Mouse (Mus musculus): Measurements from ENCODE around the gene Slit1. TPM values are rescaled to one million over a fixed set of nuclear protein-coding genes. Genes with fewer than 3 reads are reported as not detected.

Gene Slit1
- polyA plus RNA-seq, 1 experiment from 2014 or later = 0.14 TPM

DNA sequence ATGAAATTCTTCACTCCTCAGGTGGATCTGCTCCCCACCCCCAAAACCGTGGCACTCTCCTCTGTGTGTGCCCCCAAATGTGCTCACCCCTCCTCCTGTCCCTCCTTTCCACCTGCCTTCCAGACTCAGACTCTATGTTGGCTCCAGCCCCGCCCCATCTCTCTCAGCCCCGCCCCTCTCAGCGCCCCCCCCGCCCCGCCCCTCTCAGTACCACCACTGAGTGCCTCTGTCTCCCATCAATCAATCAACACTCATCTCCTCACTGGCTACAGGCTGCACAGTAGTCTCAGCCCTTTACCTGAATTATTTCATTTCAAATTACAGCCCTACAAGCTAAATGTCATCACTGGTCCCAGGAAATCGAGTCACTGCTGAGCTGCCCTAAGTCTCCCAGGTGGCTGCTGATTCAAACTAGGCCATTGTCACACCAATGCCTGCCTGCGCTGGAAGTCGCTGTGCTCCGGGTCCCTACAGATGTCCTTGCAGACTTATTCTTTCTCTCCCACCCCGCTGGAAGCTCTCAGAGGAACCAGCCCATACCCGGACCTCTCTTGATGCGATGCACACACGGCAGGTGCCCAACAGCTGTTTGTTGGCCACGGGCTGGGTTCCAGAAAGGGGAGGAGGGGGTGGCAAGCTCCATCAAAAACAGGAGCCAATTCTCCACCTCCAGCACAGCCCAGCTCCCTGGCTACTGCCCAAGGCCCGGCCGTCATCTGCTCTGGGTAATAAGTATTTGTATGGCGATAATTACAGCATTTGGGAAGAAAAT, 5.6 kb downstream of the Slit1 start:
- peak overlapping the region; percentile 11; the same call in 1 of the 2 replicates for H3K4me2 ChIP-seq (ENCODE audit: low read depth, low read length)
- no peak overlapping the region for H3K9ac ChIP-seq (ENCODE audit: low read length)
- no peak for ATAC-seq (ENCODE audit: low read depth)
- WGBS = 3% methylated on average over 18 of the region's 18 CpGs
- H3K4me3 ChIP-seq (ENCODE audit: low read length) = no peak overlapping the region
- H3K27ac ChIP-seq (ENCODE audit: low read length) = no peak overlapping the region
- peaks cover 48% of the 10 kb centered on the region for H3K27me3 ChIP-seq (ENCODE audit: control insufficient read depth, insufficient read depth, low read depth, low read length)
- H3K4me1 ChIP-seq (replicated peaks; ENCODE audit: control insufficient read depth, insufficient read depth, low read length) = peaks cover 3% of the 10 kb centered on the region; the same call in 1 of the 2 replicates
- no peaks in the 10 kb centered on the region for H3K36me3 ChIP-seq (ENCODE audit: control insufficient read depth, insufficient read depth, low read length)
- no peaks in the 10 kb centered on the region for H3K9me3 ChIP-seq (ENCODE audit: control insufficient read depth, low read length)

DNA sequence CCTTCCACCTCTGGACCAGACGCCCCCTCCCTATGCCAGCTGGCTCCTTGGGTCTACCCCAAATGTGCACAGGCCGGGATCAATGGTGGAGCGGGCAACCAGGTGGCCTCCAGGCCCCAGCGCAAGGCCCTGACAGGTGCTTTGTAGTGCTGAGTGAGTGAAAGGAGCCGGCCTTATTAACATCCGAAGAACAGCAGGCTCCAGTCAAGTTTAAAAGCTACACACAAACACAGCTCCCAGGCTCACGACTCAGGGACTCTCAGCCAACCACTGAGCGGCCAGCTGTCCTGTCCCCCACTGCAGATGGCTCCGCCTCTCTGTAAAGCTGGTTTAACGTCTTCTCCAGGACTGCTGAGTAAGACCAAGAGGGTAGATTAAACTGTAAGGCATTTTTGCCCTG, 8.8 kb downstream of the Slit1 start:
- WGBS = 11% methylated on average over 10 of the region's 10 CpGs
- Histone ChIP-seq H3K9ac (ENCODE audit: low read length) (no peak overlapping the region), H3K4me2 (ENCODE audit: low read depth, low read length) (no peak overlapping the region), H3K4me1 (replicated peaks; ENCODE audit: control insufficient read depth, insufficient read depth, low read length) (peaks cover 3% of the 10 kb centered on the region; the same call in 1 of the 2 replicates), H3K9me3 (ENCODE audit: control insufficient read depth, low read length) (no peaks in the 10 kb centered on the region; the same call in 1 of the 2 replicates), H3K27me3 (ENCODE audit: control insufficient read depth, insufficient read depth, low read depth, low read length) (peaks cover 30% of the 10 kb centered on the region), H3K4me3 (ENCODE audit: low read length) (no peak overlapping the region), H3K27ac (ENCODE audit: low read length) (no peak overlapping the region), H3K36me3 (ENCODE audit: control insufficient read depth, insufficient read depth, low read length) (no peaks in the 10 kb centered on the region)
- ATAC-seq (ENCODE audit: low read depth) = peak; percentile 54; the same call in 1 of the 2 replicates

DNA sequence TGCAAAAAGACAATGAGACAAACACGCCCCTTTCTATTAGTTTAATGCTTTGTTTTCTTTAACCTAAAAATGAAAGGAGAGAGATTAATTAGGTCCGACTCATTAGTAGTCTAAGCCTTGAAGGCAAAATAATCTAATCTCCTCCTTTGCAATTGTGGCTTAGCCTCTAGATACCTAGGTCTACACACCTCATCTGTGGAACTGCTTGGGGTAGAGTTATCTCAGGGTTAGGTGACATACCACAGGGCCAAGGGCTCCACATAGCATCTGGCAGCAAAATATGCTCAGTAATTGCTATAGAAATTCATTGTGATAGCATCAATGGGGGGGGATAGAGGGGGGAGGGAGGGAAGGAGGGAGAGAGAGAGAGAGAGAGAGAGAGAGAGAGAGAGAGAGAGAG, 18.0 kb downstream of the Slit1 start:
- H3K27me3 ChIP-seq (ENCODE audit: control insufficient read depth, insufficient read depth, low read depth, low read length) = no peaks in the 10 kb centered on the region
- no peaks in the 10 kb centered on the region for H3K9me3 ChIP-seq (ENCODE audit: control insufficient read depth, low read length)
- H3K27ac ChIP-seq (ENCODE audit: low read length) = no peak overlapping the region
- WGBS = 51% methylated on average over 2 of the region's 2 CpGs
- no peak for ATAC-seq (ENCODE audit: low read depth)
- no peak overlapping the region for H3K4me3 ChIP-seq (ENCODE audit: low read length)
- H3K36me3 ChIP-seq (ENCODE audit: control insufficient read depth, insufficient read depth, low read length) = no peaks in the 10 kb centered on the region
- no peak overlapping the region for H3K4me2 ChIP-seq (ENCODE audit: low read depth, low read length)
- no peak overlapping the region for H3K9ac ChIP-seq (ENCODE audit: low read length)
- no peaks in the 10 kb centered on the region for H3K4me1 ChIP-seq (replicated peaks; ENCODE audit: control insufficient read depth, insufficient read depth, low read length)

DNA sequence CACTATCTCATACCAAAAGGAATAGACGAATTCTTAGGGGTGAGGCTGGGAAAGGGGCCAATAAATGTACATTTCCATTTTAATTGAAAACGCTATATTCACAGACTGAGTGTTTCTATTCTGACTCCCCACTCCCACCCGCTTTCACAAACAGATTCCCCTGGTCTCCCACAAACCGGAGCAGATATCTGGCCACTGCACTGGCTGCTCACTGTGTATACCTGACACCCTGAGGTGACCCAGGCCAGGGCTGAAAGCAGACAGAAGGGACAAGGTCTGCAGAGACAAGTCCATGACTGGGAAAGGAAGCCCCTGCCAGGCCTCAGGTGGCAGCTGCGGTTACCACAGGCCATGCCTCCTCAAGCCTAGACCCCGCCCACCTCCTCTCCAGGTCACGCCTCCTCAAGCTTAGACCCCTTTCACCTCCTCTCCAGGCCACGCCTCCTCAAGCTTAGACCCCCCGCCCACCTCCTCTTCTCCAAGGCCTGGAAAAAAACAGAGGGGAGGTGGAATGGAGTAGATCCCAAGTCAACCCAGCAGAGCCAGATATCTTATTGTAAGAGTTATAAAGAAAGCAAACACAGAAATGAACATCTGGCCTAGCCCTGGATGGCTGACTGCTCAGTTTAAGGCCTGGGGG, 18.5 kb downstream of the Slit1 start:
- H3K27ac ChIP-seq (ENCODE audit: low read length) = no peak overlapping the region
- H3K36me3 ChIP-seq (ENCODE audit: control insufficient read depth, insufficient read depth, low read length) = no peaks in the 10 kb centered on the region
- WGBS = 27% methylated on average over 9 of the region's 9 CpGs
- no peak overlapping the region for H3K4me3 ChIP-seq (ENCODE audit: low read length)
- no peak overlapping the region for H3K4me2 ChIP-seq (ENCODE audit: low read depth, low read length)
- H3K27me3 ChIP-seq (ENCODE audit: control insufficient read depth, insufficient read depth, low read depth, low read length) = no peaks in the 10 kb centered on the region
- ATAC-seq (ENCODE audit: low read depth) = no peak
- no peaks in the 10 kb centered on the region for H3K4me1 ChIP-seq (replicated peaks; ENCODE audit: control insufficient read depth, insufficient read depth, low read length)
- no peak overlapping the region for H3K9ac ChIP-seq (ENCODE audit: low read length)
- no peaks in the 10 kb centered on the region for H3K9me3 ChIP-seq (ENCODE audit: control insufficient read depth, low read length)

DNA sequence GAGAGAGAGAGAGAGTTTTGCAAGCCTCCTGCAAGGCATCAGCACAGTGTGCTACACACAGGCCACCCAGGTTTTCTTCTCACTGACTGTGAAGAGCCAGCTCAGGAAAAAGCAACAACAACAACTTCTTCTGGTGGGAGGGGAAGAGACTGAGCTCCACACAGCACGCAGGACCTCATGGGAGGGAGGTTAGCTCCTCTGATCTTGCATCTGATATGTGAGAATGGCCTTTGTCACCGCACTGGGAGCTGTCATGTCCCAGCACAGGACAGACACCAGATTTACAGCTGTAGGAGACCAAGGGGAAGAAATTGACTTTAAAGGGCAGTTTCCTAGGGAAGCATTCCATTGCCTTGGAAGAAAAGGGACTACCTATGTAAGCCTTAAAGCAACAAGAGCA, 20.1 kb downstream of the Slit1 start:
- Histone ChIP-seq H3K4me2 (ENCODE audit: low read depth, low read length) (no peak overlapping the region), H3K9ac (ENCODE audit: low read length) (no peak overlapping the region), H3K4me3 (ENCODE audit: low read length) (no peak overlapping the region), H3K36me3 (ENCODE audit: control insufficient read depth, insufficient read depth, low read length) (no peaks in the 10 kb centered on the region), H3K27me3 (ENCODE audit: control insufficient read depth, insufficient read depth, low read depth, low read length) (no peaks in the 10 kb centered on the region), H3K9me3 (ENCODE audit: control insufficient read depth, low read length) (no peaks in the 10 kb centered on the region), H3K27ac (ENCODE audit: low read length) (no peak overlapping the region), H3K4me1 (replicated peaks; ENCODE audit: control insufficient read depth, insufficient read depth, low read length) (no peaks in the 10 kb centered on the region)
- ATAC-seq (ENCODE audit: low read depth) = no peak
- 16% methylated on average over 2 of the region's 2 CpGs for WGBS

DNA sequence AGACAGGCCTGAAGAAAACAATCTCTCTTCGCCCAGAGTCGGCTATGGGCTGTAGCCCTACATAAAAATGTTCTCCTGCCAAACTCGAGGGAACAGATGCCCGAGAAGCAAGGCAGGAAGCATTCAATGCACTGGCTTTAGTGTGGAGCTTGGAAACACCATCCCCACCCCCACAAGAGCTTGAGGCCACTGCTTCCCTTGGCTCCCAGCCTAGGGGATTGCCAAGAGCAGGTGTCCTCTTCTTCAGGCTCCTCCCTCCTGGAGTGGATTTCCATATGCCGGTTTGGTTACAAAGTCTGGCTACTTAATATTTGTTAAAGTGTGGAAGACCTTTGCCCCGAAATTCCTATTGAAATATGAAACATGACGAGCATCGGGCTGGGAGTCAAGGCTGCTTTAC, 24.0 kb downstream of the Slit1 start:
- Histone ChIP-seq H3K27me3 (ENCODE audit: control insufficient read depth, insufficient read depth, low read depth, low read length) (no peaks in the 10 kb centered on the region; the same call in 1 of the 2 replicates), H3K4me2 (ENCODE audit: low read depth, low read length) (no peak overlapping the region)

DNA sequence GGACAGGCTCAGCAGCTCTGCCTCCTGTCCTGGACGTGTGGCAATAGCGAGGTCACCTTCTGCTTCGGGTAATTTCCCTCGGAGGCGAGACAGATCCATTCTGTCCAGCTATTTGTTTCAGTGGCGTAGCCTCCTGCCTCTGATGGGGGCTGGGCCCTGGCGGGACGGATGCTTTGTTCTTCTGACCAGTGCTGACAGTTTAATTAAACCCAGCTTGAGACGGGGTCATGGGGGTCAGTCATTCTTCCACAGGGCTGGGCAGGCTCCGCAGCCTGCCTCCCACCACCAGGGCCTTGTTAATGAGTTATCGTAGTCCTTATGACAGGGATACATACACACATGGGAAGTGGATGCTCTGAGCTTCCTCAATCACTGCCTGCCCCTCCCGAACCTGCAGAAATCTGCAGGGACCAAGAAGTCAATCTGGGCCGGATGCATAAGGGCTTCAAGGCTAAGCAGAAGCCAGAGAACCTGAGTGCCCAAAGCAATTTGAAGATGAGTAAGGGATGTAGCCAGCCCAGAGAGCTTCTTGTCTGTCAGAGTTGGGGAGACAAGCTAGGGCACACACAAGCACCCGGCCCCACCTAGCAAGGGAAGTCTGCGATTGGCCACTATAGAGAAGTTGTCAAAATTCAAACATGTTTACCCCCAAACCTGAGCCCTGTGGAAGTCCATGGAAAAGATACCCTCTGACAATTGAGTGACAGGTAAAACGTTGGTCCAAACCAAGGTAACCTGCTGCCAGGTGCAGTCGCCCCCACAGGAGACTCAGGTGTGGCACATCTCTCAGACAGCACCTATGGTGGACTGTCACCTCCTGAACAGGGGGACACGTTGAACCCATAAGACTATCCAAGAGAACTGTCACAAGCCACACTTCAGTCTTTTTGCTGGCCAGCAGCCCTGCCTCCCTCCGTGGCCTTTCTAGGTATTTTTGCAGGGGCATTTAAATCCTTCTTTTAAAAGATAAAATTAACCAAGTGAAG, 26.9 kb downstream of the Slit1 start:
- 0 out of 2 replicates have a peak, but pooled peaks cover 2% of the 10 kb centered on the region for H3K4me1 ChIP-seq (replicated peaks; ENCODE audit: control insufficient read depth, insufficient read depth, low read length)
- no peak overlapping the region for H3K4me3 ChIP-seq (ENCODE audit: low read length)
- WGBS = 26% methylated on average over 19 of the region's 19 CpGs
- ATAC-seq (ENCODE audit: low read depth) = peak; percentile 31; the same call in 1 of the 2 replicates
- H3K27ac ChIP-seq (ENCODE audit: low read length) = no peak overlapping the region
- no peaks in the 10 kb centered on the region for H3K36me3 ChIP-seq (ENCODE audit: control insufficient read depth, insufficient read depth, low read length)
- no peak overlapping the region for H3K9ac ChIP-seq (ENCODE audit: low read length)
- H3K4me2 ChIP-seq (ENCODE audit: low read depth, low read length) = no peak overlapping the region
- H3K9me3 ChIP-seq (ENCODE audit: control insufficient read depth, low read length) = no peaks in the 10 kb centered on the region
- no peaks in the 10 kb centered on the region; the same call in 1 of the 2 replicates for H3K27me3 ChIP-seq (ENCODE audit: control insufficient read depth, insufficient read depth, low read depth, low read length)

More for the DNA sequence above, 24.0 kb downstream of the Slit1 start:
- Histone ChIP-seq H3K9me3 (ENCODE audit: control insufficient read depth, low read length) (no peaks in the 10 kb centered on the region), H3K4me1 (replicated peaks; ENCODE audit: control insufficient read depth, insufficient read depth, low read length) (0 out of 2 replicates have a peak, but pooled peaks cover 2% of the 10 kb centered on the region), H3K4me3 (ENCODE audit: low read length) (no peak overlapping the region), H3K9ac (ENCODE audit: low read length) (no peak overlapping the region), H3K36me3 (ENCODE audit: control insufficient read depth, insufficient read depth, low read length) (no peaks in the 10 kb centered on the region), H3K27ac (ENCODE audit: low read length) (no peak overlapping the region)
- no peak for ATAC-seq (ENCODE audit: low read depth)
- WGBS = 59% methylated on average over 8 of the region's 8 CpGs

DNA sequence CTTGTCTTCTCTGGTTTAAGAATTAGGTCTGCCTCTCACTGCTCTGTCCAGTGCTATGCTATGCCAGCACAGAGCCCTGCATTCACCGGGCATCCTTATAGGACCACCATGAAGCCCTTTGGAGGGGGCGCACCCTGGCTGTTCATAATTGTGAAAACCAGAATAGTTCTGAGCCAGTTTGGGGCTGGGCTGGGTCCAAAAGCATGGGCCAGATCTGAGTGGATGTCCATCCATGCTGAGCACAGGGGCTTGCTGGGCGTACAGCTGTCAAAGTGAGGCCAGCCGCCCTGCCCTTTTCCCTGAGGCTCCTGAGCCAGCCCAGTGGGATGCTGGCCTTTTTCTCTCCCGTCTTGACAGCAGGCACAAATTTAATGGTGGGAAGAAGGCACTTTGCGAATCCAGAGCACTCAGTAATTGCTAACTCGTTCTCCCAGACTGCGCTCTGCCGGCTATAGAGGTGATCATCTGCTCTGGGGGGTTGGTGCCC, 29.0 kb downstream of the Slit1 start:
- no peak for ATAC-seq (ENCODE audit: low read depth)
- no peak overlapping the region for H3K9ac ChIP-seq (ENCODE audit: low read length)
- H3K9me3 ChIP-seq (ENCODE audit: control insufficient read depth, low read length) = no peaks in the 10 kb centered on the region
- no peak overlapping the region for H3K4me2 ChIP-seq (ENCODE audit: low read depth, low read length)
- 73% methylated on average over 9 of the region's 9 CpGs for WGBS
- no peaks in the 10 kb centered on the region; the same call in 1 of the 2 replicates for H3K27me3 ChIP-seq (ENCODE audit: control insufficient read depth, insufficient read depth, low read depth, low read length)
- H3K36me3 ChIP-seq (ENCODE audit: control insufficient read depth, insufficient read depth, low read length) = no peaks in the 10 kb centered on the region
- H3K4me3 ChIP-seq (ENCODE audit: low read length) = no peak overlapping the region
- H3K4me1 ChIP-seq (replicated peaks; ENCODE audit: control insufficient read depth, insufficient read depth, low read length) = 0 out of 2 replicates have a peak, but pooled peaks cover 2% of the 10 kb centered on the region
- H3K27ac ChIP-seq (ENCODE audit: low read length) = no peak overlapping the region

Measured in lung, embryonic 16.5 days (tissue).